Mouse (Mus musculus) lung, postnatal 0 days (tissue): Measurements from ENCODE around the gene Ccdc85c.

Experiments used
- CTCF ChIP-seq: IDR thresholded peaks from 2 replicates; pipeline ENCODE4 v1.5.1; 2016; ENCODE audit warnings: antibody characterized with exemption, mild to moderate bottlenecking
- EP300 ChIP-seq: IDR thresholded peaks from 2 replicates; pipeline ENCODE4 v1.6.1; 2016; ENCODE audit warnings: antibody characterized with exemption, mild to moderate bottlenecking, control low read depth

GRCm38 (mm10) chr12:108226941-108227340, 48.3 kb downstream of the Ccdc85c start:
- TF ChIP-seq CTCF (no peak), EP300 (no peak)
